Mouse (Mus musculus) frontal cortex, postnatal 36 days (tissue): ENCODE measurements around the gene Slc7a10.

ENCODE experiments used
- DNase-seq, 2 experiments: peaks; one replicate each; pipeline ENCODE4 v3.0.0; 2022; ENCODE audit warnings: low spot score in 2 of 2

The Slc7a10 gene

DNA sequence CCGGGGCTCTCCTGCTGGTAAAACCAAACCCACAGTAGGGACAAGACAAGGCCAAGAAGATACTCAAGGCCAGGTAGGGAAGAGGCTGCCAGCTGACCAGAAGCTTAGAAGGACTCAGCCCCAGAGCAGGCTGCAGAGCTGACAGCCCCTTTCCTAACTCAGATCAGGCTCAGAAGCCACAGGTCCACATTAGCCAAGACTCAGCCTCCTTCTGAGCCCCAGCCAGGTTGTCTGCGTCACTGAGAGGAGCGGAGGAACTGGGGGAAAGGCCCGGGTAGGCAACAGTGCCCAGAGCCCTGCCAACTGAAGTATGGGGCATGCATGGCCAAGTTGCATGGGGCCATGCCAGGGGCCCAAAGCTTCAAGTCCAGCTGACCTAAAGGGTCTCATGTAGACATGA is 13.7 kb upstream of the Slc7a10 start:
- DNase-seq: no peak

DNA sequence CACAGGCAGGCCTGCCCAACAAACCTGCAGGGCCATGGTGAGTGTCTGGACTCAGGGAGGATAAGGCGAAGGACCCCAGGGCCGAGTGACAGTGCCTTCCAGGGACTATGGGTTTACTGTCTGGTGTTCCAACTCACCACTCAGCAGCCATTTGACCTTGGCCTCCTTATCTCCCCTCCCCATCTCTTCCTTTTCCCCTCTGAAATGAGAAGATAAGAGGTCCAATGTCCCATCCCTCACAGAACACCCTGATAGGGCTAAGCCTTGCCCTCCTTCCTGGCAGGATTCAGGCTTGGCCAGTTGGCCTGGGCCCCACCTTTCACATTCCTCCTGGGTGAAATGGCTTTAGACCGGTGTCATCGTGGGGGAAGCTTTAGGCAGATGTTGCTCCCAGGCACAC is 10.7 kb upstream of the Slc7a10 start:
- no peak for DNase-seq

DNA sequence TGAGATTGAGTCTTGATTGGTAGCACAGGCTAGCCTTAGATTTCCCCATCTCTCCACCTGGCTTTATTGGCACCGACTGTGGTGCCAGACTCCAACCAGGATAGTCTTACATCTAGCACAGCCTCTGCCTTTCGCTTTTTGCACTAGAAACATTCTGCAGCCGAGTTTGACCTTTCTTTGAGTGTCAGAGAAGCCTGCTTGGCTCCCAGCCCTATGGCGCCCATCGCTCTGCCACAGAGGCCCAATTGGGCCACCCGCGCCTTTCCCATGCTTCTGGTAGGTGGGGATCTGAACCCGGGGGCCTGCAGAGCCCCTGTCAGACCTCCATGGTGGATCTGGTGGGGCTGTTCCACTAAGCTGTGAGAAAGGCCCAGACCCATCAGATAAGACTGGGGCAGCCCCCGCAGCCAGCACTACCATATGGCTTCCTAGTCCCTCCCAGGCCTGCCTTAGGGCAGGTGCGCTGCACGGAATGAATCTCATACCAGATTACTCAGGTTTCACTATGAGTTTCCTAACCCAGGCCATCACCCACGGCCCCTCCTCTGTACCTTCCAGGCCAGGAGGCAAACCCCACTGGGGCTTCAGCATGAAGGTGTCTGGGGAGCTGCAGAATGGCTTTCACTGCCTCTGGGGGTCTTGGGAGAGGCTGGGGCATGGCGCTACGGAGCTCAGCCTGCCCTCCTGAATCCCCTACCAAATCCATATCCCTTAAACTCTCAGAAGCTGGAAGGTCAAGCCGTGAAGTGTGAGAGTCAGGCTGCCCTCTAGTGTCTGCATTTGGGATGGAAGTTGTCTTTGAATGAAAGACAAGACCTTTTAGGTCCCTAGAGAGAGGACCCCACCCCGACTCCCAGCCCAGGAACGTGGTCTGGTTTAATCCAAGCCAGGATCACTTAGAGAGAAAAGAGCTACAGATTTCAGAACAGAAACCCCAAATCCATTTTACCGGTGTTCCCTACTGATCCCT is 9.5 kb upstream of the Slc7a10 start:
- peak; percentile 33 to 42 for DNase-seq

DNA sequence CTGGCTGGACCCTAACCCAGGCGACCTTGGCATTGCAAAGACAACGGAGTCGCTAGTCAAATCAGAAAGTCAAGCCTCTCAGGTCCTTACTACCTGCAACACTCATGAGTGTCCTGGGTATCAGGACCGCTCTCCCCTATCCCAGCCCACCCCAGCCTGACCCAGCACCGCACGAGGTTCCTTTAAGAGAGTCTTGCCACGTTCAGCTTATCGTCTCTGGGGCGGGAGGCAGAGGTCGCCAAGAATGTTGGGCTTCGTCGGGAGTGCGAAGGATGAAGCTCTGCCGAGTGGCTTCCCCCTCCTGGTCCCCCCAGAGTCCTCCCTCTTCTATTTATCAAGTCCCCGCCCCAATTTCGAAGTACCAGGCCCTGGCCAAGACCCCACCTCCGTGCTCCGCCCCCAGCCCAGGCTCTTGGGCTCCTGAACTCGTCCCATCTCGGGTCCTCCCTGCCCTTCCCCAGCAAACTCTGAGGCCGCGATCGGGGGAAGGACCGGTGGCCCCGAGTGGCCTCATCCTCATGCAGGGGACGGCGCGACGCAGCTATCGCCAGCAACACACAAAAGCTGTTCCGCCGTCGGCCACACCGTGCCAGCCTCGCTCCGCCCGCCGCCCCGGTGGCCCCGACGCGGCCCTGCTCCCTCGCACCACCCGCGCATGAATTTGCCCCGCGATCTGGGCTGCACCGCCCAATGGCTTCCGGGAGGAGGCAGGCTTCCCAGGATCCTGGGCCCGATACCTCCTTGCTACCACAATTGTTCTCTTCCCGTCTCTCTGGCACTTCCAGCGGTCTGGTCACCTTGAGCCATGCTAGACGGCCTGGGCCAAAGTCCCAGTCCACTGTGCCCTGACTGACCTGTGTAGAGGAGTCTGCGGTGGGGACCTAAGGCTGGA is 1.1 kb upstream of the Slc7a10 start:
- peak in 1 of 2 experiments; percentile 39 for DNase-seq

DNA sequence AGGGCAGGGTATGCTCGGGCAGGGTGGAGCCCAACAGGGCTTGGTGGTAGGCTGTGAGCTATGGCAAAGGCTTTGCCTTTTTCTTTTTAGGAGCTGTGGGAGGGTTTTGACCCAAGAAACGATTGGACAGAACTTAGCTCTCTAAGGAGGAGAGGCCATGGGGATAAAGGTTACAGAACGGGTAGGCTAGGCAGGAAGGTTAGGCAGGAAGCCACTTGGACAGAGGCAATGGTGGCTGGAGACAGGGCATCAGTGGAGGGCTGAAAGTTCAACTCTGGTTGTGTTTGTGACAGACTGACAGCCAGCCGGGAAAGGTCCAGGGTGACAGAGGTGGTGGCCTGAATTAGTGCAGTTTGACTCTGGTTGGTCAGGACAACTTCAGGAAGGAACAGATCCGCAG is 3.5 kb downstream of the Slc7a10 start:
- DNase-seq: no peak

DNA sequence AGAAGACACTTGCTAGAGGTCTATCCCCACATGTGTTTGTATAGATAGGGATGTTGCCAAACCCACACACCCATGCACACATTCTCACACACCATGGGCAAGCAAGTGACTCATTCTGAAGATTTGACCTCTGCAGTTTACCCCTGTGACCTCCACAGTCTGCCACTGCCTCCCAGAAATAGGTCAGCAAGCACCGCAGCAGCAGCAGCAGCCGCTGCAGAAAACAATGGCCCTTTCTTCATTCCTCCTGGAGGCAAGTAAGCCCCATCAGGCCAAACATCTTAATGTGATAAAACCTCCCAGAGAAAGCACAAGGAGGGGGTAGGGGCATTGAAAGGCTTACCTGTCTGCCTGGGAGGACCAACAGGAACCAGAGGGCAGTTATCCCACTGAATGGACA is 5.1 kb downstream of the Slc7a10 start:
- no peak for DNase-seq

DNA sequence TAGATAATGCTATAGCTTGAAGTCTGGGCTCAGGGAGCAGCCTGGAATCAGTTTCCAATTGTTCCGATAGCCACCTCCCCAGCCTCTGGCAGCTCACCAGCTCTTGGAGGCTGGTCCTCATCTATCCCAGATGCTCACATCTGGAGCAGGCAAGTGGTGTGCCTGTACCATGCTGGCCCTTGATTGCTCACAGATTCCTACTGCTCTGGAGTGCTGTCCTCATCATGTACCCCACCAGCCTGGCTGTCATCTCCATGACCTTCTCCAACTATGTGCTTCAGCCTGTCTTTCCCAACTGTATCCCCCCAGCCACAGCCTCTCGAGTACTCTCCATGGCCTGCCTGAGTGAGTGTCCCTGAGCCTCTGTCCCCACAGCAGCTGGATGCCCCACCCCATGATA is 10.8 kb downstream of the Slc7a10 start:
- DNase-seq: no peak

DNA sequence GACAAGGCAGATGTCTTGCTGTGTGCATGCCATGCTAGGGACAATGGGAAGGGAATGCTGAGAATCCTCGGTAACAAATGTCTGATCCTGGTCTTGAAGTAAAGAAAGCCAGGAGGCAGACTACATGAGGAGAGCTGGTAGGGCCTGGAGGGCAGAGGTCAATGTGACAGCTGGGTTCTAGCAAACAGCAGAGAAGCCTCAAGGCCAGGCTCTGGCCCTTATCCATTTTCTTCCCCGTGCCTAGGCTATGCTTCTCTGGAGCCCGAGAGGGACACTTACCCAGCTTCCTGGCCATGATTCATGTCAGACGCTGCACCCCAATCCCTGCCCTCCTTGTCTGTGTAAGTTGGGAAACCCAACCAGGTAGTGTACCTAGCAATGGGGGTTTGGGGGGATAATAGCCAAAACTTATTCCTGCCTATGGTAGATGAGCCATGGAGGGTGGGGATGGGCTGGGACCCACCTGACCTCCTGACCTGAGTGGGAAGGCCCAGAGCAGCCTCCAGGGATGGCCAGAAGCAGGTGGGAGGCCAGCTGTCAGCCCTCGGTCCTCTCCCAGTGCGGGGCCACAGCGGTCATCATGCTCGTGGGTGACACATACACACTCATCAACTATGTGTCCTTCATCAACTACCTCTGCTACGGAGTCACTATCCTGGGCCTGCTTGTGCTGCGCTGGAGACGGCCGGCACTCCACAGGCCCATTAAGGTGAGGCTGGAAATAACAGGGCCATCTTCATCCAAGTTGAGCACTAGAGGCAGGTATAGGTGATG is 13.0 kb downstream of the Slc7a10 start:
- DNase-seq: no peak

DNA sequence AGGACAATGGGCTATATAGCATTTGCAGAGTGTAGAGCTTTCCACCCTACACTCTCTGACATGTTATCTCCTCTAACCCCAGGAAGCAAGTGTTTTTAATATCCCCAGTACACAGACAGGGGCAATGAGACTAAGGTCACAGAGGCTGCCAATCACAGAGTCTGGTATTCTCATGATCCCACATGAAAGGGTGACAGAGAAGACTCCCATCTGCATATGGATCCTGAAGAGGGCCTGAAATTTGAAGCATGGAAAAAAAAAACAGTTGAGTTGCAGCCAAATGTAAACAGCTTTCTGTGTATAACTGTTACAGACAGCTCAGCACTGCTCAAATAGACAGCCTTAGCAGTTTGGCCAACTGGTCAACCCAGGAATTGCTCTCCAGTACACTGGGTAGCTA is 13.6 kb downstream of the Slc7a10 start:
- DNase-seq: no peak

DNA sequence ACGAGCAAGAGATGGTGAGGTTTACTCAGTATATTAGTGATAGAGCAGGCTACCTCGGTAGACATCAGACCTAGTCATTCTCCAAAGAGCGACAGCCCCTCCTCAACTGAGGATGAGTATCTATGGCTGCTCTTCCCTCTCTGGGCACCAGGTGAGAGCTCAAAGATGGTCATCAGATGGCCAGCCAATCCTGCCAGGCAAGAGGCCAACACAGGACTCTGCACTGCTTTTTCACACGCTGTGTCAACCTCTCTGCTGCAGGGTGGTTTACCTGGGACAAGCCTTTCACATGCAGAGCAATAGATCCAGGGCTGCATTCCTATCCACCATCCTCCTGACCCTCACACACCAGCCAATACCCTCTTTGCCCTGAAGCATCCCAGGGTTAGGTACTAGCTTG is 25.6 kb downstream of the Slc7a10 start:
- DNase-seq: no peak

DNA sequence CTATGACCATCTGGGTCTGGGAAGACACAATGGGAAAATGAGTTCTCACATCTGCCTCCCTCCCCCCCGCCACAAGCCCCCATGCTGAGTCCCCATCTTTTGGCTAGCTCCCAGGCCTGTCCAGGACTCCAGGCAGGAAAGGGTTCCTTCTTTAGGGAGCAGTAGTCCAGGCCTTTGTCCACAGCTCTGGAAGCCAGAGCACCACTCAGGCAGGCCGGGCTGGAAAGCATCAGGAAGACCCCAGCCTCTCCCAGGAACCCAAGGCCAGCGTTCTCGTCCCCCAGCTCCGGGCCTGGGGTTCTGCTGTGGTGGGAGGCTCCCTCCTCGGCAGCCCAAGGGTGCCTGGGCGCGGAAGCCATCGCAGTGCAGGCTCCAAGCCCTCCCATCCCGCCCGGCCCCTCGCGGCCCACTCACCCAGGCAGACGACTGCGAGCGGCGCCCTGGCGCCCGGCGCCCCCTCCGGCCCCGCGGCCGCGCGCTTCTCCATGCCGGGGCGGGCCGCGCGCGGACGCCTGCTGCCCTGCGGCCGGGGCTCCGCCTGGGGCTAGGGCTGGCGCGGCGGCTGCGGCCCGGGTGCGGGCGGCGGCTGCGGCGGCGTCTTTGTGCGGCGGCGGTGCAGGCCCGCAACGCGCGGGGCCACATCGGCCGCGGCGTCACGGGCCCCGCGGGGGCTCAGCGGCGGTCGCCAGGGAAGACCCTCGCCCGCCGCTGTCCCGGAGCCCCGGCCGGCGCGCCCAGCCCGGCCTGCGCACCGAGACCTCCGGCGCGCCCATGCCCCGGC is 28.4 kb downstream of the Slc7a10 start:
- no peak for DNase-seq

DNA sequence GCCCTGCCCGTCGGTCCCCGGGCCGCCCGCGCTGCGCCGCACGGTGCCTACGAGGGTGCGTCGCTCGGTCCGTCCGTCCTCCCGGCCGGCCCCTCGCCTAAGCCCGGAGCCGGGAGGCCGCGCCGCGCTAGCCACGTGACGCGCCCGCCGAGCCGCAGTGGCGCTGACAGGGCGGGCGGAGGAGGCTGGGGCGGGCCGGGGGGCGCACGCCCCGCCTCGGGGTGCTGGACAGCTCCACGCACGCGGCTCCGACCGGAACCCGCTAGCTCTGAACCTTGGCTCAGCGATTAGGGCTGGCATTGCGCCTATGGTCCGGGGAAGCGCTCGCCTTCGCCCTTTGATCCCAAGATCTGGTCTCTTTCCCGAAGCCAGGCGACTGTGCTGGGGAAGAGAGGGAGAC is 29.0 kb downstream of the Slc7a10 start, which contains the start of gene Lrp3:
Gene Lrp3, minus strand, starts transcription at position 274 of the 400 bp plus-strand sequence.
- DNase-seq: peak; percentile 51 to 60

DNA sequence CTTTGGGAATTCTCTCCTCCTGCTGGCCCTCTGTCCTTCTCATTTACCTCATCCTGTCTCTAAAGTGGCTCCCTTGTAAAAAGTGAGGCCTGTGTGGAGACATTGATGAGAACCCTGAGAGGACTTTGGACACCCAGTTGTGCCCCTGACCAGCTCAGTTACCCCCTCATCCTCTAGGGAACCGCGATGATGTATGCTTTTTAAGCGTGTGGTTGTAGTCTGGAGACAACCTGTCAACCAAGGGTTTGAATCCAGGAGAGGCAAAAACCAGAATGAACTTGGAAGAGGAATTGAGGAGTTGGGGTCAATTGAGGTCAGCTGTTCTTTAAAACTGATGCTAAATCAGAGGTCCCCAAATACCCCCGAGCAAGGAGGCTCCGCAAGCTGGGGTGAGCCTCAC is 29.5 kb downstream of the Slc7a10 start:
- DNase-seq: no peak

DNA sequence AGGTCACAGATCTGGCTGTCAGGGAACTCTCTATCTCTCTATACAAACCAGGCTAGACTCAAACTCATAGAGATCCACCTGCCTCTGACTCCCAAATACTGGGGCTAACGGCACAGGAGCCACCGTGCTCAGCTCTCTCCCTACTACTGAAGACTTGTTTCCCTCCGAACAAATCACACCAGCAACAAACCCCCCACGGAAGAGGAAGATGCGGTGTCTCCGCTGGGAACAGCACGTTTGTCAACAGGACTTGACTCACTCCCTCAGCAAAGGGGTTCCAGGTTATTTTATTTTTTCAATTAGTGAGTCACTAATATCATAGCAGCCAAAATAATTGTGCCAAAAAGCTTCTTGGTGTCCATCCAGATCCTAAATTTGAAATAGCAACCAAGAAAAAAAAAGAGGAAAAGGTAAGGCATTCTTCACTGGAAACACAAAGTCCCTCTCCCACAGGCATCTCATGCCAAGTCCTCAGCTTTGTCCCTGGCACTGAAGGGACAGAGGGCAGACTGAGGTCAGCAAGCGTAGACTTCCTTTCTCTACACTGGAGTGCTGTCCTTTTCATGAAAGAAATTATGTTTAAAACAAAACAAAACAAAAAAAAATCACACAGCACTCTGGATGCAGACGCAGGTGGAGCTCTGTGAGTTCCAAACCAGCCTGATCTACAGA is 34.6 kb downstream of the Slc7a10 start:
- no peak for DNase-seq

DNA sequence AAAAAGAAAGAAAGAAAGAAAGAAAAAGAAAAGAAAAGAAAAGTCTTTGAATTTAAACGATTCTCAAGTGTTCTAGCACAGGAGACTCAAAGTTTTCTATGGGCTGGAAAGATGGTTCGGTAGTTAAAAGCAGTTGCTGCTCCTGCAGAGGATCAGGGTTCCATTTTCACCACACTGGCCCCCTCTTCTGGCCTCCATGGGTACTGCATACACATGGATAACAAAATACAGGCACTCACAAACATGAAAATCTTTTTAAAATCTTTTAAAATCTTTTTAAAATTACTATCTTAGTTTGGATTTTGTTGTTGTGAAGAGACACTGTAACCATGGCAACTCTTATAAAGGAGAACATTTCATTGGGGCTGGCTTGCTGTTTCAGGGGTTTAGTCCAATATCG is 44.1 kb downstream of the Slc7a10 start:
- DNase-seq: no peak

DNA sequence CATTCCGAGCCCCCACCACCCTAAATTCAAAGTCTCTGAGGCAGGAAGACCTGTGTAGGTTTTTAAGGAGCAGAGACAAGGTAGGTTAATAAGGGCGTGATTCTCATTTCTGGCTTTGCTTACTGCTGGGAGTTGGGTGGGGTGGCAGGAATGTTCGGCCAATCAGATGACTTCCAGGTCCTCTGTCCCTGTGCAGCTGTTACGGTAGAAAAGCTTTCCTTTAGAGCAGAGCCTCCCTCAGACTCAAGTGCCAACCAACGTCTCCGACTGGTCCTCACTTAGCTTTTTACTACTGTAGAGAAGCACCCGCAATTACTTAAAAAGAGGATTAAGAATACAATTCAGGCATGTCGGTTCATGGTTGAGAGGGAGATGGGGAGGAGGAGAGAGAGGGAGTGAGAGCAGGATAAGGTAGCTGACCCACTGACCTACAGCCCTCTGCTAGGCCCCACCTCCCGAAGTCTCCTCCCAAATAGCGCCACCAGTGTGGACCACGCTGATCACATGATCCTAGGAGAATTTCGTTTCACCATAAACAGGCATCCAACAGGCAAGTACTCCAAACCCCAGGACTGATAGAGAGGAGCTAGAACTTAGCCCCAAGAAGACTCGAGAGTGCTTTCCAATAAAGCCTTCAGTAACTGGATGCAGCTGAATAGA is 46.7 kb downstream of the Slc7a10 start:
- no peak for DNase-seq

DNA sequence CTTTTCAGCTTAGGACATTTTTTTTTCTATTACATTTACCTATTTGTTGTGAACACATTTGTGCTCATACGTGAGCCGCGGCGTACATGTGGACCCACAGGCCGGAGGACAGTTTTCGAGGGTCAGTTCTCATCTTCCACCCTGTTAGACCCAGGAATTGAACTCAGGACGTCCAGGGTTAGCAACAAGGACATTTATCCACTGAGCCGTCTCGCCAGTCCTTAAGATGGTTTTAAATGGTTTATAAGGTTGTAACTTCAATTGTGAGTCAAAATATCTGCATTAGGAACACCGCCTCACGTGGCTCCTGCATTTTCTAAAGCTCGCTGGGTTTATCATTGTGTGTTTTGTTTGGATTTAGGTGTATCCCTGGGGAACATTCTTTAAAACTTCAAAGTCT is 47.7 kb downstream of the Slc7a10 start:
- peak in 1 of 2 experiments; percentile 26 for DNase-seq

DNA sequence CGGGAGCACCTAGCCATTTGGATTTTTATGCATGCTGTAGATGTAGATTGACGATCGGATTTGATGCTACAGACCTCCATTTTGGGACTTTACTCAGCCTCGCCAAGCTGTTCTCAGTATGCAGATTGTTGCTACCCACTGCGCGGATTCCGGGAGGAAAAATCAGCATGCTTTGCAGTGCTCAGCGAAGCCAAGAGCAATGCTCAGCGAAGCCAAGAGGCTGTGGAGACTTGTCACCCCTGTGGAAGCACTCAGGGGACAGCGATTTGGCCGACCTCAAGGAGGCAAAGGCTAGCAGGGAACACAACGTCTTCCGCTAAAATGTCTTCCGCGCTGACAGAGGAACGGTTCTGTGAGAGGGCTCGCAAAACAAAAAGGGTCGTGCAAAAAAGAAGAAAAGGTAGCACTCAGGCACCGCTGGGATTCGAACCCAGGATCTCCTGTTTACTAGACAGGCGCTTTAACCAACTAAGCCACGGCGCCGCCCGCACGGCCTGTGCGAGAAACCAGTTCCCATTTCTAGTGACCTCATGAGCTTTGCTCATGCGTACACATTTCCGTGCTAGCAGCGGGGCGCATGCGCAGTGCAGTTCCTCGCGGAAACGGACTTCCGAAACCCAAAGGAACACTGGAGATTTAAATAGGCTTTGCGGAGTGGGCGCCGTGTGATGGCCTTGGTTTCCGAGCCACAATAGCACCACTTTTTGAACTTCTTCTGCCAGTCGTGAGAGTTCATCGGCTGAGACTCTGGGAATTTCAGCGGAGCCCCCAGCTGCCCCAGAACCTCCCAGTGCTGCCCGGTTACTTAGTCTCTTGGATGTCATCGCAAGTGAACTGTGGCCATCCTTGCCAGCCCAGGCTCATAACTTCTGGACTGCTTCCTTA is 48.4 kb downstream of the Slc7a10 start:
- DNase-seq: peak; percentile 99 to 100

DNA sequence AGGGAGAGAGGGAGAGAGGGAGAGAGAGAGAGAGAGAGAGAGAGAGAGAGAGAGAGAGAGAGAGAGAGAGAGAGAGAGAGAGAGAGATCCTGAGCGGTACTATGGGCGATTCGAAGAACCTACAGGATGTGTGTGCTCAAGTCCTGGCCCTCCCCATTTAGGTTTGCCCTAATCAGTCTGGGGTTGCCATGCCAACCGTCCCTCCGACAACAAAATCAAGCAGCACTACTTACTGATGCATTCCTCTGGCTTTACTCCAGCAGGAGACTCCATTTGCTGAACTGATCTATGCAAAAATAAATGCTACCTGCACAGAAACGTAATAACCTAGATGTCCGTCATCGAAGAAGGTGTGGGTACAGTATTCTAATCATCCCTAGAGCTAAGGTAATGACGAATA is 49.1 kb downstream of the Slc7a10 start:
- peak; percentile 48 to 67 for DNase-seq
